Mouse (Mus musculus) central nervous system, embryonic 14 days (tissue): Measurements from ENCODE around the gene Zfp787. TPM values are rescaled to one million over a fixed set of nuclear protein-coding genes. Genes with fewer than 3 reads are reported as not detected.

Experiments used
- polyA plus RNA-seq: library from polyadenylated mRNA; depleted of rRNA; stranded (reverse); fragments of >200 nt; gene quantifications from 2 replicates; pipeline ENCODE4 v1.2.3, GENCODE M21; 2012; rRNA removed

The Zfp787 gene
- polyA plus RNA-seq, result 42.9 and 43.0 TPM in 2 replicates

GRCm38 (mm10) chr7:6155901-6156411, at the start of gene Zfp787:
TSS of gene Zfp787 (minus strand) at chr7:6155997.

DNA sequence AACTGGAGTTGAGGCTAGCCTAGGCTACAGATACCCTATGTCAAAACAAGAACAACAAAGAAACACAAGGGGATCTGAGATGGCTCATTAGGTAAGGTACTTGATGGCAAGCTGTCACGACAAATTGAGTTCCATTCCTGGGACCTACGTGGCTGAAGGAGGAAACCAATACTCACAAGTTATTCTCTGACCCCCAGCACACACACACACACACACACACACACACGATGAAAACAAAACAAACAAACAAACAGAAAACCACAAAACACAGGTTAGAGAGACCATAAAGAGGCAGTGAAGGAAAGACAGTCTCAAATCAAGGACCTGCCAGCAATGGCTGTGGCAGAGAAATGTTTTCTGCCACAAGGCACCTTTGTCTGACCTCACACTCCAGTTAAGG, 41.0 kb upstream of the Zfp787 start, which contains the start of gene Galp:
Galp (plus strand) TSS at position 301 of the 400 bp plus-strand sequence.

DNA sequence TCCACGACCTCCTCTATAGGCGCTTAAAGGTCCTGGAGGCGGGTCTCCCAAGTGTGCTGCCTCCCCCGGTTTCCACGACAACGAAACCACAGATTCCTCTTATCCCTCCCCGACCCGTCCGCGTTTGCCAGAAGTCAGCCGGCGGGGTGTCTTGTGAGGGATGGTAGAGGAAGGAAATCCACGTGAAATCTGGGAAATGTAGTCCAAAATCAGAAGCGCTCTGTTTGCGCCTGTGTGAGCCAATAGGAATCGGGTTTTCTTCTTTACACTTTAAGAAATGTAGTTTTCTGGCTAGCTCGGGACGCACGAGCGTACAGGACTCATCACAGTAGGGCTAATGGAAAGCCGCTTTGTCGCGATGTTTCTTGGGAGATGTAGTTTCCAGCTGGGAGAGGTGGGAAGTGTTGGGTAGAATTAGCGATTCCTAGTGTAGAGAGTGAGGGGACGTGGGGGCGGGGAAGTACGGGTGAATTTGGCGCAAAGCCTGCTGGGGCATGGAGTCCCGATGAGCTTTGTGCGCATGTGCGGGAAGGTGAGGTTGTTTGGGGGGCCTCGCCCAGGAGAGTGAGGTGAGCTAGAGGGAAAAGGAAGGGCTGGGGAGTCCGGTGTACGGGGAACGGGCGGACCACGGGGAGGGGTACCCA, 16.3 kb upstream of the Zfp787 start, which contains the start of gene Zfp444:
Zfp444 (plus strand) TSS at position 221 of the 644 bp plus-strand sequence.

Other genes starting within 250 kb of the Zfp787 start
- gene Vmn1r65, start 145.0 kb downstream of the Zfp787 start, polyA plus RNA-seq, result not detected in 2 replicates
- not detected in 2 replicates for gene Nlrp4c, start 110.8 kb downstream of the Zfp787 start, polyA plus RNA-seq
- 69.2 and 77.8 TPM in 2 replicates for gene Zfp444, start 16.2 kb upstream of the Zfp787 start, polyA plus RNA-seq
- not detected in 2 replicates for gene Galp, start 41.1 kb upstream of the Zfp787 start, polyA plus RNA-seq
- not detected in 2 replicates for gene Zscan5b, start 66.3 kb upstream of the Zfp787 start, polyA plus RNA-seq
- gene Epp13, start 96.7 kb upstream of the Zfp787 start, polyA plus RNA-seq, result 0.20 TPM in 1 of 2 replicates, not detected in the other
- gene Zfp667, start 130.6 kb upstream of the Zfp787 start, polyA plus RNA-seq, result 7.8 and 8.1 TPM in 2 replicates
- gene Zfp583, start 175.3 kb upstream of the Zfp787 start, polyA plus RNA-seq, result 9.2 and 10.7 TPM in 2 replicates
- 3.1 and 3.6 TPM in 2 replicates for gene Gm3854, start 187.8 kb upstream of the Zfp787 start, polyA plus RNA-seq
- 3.2 and 3.7 TPM in 2 replicates for gene Zfp78, start 207.3 kb upstream of the Zfp787 start, polyA plus RNA-seq
- 16.5 and 17.0 TPM in 2 replicates for gene Zfp28, start 227.3 kb upstream of the Zfp787 start, polyA plus RNA-seq
- gene Smim17, start 242.7 kb upstream of the Zfp787 start, polyA plus RNA-seq, result 4.9 and 6.5 TPM in 2 replicates